Mouse (Mus musculus): ENCODE measurements around the gene Prkd1.

Prkd1 gene

DNA sequence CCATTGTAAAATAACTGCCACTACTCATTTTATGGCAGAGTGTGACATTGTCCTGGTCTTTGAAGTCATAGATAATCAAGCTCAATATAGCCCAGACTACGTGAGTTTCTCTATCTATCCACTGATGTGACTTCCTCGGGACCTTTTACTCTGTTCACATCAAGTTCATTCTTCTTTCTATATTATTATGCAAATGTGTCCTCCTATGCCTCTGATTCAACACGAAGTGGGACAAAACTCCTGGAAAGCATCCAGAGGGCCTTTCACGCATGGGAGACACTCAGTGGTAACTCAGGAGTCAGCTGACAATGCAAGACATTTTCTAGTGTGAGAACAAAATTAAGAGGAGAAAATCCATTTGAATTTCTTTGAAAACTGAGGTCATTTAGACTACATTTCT lies 315.7 kb downstream of the Prkd1 start:
- no peak for DNase-seq

- DNase-seq: no peak
Measured at GRCm38 (mm10) chr12:50314634-50315033, 334.3 kb downstream of the Prkd1 start.

- DNase-seq: no peak
Measured at GRCm38 (mm10) chr12:50309276-50309675, 339.6 kb downstream of the Prkd1 start.

DNA sequence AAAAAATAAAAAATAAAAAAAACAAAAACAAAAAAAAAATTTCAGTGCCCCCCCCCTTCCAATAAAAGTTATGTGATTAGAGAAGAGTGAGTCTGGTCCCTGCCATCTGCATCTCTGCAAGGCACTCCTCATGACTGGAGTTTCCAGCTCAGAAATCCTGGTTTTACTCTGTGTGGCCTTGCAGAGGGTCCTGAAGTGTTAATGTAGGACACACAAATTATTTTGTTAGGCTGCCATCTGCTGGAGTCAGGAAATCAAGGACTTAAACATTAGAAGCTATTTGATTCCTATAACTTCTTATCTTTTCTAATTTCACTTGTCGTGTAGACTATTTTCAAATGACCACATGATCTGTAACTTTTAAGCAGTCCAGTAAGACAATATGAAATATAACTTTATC lies 347.6 kb downstream of the Prkd1 start:
- DNase-seq: no peak

DNA sequence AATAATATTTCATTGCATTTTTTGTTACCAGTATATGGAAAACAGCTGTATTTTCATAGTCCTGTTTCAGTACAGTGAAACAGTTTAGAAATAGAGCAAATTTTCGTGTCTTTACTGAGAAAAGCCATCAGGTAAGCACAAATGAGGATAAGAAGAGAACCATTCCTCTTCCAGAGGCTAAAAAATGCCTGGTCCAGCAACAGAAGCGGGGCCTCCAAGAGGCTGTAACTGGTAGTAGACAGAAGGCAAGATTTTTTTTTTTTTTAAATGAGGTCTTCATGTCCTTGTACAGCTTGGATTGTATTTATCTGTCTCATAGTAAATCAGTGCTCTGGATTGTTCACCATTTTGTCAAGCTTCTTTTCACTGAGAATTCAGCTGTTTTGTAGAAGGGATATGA lies 352.8 kb downstream of the Prkd1 start:
- DNase-seq: no peak

- DNase-seq: no peak
Measured at GRCm38 (mm10) chr12:50295549-50295948, 353.3 kb downstream of the Prkd1 start.

DNA sequence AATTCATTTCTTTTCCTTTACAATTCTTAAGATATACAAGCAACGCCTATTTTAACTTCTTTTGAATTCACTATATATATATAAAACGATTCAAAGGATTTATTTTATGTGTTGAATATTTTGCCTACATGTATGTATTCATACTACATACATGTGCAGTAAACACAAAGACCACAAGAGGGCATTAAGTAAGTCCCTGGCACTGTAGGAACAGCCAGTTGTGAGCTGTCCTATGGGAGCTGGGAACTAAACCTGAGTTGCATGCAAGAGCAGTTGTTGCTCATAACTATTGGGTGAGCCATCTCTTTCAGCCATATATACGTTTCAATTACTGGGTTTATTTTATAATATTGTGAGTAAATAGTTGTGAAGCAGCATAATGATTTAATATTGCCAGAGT lies 356.1 kb downstream of the Prkd1 start:
- DNase-seq: no peak
